Mouse (Mus musculus) embryonic facial prominence, embryonic 15.5 days (tissue): Measurements from ENCODE around the gene Ube2cbp. TPM values are rescaled to one million over a fixed set of nuclear protein-coding genes. Genes with fewer than 3 reads are reported as not detected.

ENCODE experiments used
- ATAC-seq: fragments of 200-750 bp; cut with Nextera tagmentation; 2 replicates; pipeline ENCODE4 v1.8.0; 2017; ENCODE audit warnings: low read depth, moderate TSS enrichment; ENCODE audit not compliant: insufficient number of reproducible peaks, low FRiP score, low TSS enrichment
- H3K27ac ChIP-seq: fragments of 300-500 bp; sonication (generic); replicated peaks from 2 replicates; pipeline ENCODE4 v1.5.1; 2015; ENCODE audit warnings: mild to moderate bottlenecking, inconsistent platforms
- H3K27me3 ChIP-seq: fragments of 300-500 bp; sonication (generic); 2 replicates; pipeline ENCODE4 v1.6.1; 2015; ENCODE audit warnings: inconsistent platforms
- H3K36me3 ChIP-seq: fragments of 300-500 bp; sonication (generic); 2 replicates; pipeline ENCODE4 v1.6.1; 2015; ENCODE audit warnings: mild to moderate bottlenecking, inconsistent platforms
- H3K4me1 ChIP-seq: fragments of 300-500 bp; sonication (generic); 2 replicates; pipeline ENCODE4 v1.6.1; 2015; ENCODE audit warnings: inconsistent platforms
- H3K4me2 ChIP-seq: fragments of 300-500 bp; sonication (generic); replicated peaks from 2 replicates; pipeline ENCODE4 v1.6.1; 2015; ENCODE audit warnings: mild to moderate bottlenecking, inconsistent platforms
- H3K4me3 ChIP-seq: fragments of 300-500 bp; sonication (generic); replicated peaks from 2 replicates; pipeline ENCODE4 v1.5.1; 2015; ENCODE audit warnings: mild to moderate bottlenecking, inconsistent platforms
- H3K9ac ChIP-seq: fragments of 300-500 bp; sonication (generic); 2 replicates; pipeline ENCODE4 v1.6.1; 2015; ENCODE audit warnings: inconsistent platforms
- H3K9me3 ChIP-seq: fragments of 300-500 bp; sonication (generic); replicated peaks from 2 replicates; pipeline ENCODE4 v1.6.1; 2016; ENCODE audit warnings: inconsistent platforms
- WGBS: fragments of 180-500 bp; shearing (Covaris S2); methylation state at CpG from one replicate; pipeline ENCODE4 v1.1.7; 2015; 5-methylcytosine and 5-hydroxymethylcytosine counted together
- polyA plus RNA-seq: library from polyadenylated mRNA; unstranded; fragments of >200 nt; fragmentation: Nextera tagmentation; extraction: Ambion mirVana; gene quantifications from 2 replicates; pipeline ENCODE4 v1.2.1, GENCODE M21; 2015

Gene Ube2cbp
- polyA plus RNA-seq, 1 experiment from 2014 or later: 5.5 TPM

DNA sequence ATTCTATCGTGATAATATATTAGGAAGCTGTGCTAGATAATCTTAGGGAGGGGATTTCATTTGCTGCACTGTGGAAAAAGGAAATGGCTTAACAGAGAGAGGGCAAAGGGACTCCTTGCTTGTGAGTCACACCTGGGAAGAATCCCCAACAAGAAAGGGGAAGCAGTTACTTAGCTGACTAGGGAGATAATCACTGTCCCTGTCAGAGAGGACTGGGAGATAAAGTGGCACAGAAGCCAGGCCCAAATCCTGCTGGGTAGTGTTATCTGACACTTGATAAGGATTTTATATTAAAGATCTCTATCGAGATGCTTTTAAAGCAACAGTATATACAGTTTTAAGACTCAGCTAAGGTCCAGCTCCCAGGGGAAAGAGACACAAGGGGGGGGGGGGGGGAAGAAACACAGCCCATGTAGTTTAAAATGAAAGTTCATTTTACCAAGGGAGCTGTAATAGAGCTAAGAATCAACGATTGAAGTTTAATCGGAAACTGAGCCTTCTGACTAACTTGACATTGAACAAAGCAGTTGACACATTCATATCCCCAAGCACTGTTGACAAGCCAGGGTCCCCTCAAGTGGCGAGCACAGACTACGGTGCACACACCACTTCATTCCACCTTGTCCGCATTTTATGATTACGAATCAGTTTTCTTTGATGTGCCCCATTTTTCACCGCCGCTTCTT lies 184.1 kb downstream of the Ube2cbp start:
- Histone ChIP-seq H3K27ac (no peak overlapping the region), H3K27me3 (no peaks in the 10 kb centered on the region), H3K36me3 (no peaks in the 10 kb centered on the region), H3K9ac (no peak overlapping the region), H3K9me3 (0 out of 2 replicates have a peak, but pooled peaks cover 3% of the 10 kb centered on the region), H3K4me3 (no peak overlapping the region), H3K4me1 (no peaks in the 10 kb centered on the region), H3K4me2 (no peak overlapping the region)
- no peak for ATAC-seq
- WGBS: 83% methylated on average over 10 of the region's 10 CpGs

DNA sequence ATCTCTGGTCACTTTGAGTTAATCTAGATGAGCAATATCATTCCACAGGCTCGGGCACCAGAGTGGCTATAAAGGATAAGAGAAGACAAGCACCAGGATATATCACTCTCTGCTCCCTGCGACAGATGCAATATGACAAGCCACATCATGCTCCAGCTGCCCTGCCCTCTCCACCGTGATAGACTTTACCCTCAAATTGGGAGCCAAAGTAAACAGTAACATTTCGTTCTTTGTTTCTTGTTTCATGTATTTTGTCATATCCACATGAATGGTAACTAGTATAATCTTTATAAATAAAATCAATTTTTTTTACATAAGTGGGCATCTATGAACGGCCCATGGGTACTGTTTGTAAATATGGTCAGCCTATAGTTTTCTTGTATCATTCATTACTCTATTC lies 195.2 kb downstream of the Ube2cbp start:
- Histone ChIP-seq H3K9ac (no peak overlapping the region), H3K27ac (no peak overlapping the region), H3K36me3 (no peaks in the 10 kb centered on the region), H3K27me3 (no peaks in the 10 kb centered on the region), H3K4me1 (no peaks in the 10 kb centered on the region), H3K4me3 (no peak overlapping the region), H3K9me3 (no peaks in the 10 kb centered on the region), H3K4me2 (no peak overlapping the region)
- WGBS: 78% methylated on average over 5 of the region's 5 CpGs
- no peak for ATAC-seq

DNA sequence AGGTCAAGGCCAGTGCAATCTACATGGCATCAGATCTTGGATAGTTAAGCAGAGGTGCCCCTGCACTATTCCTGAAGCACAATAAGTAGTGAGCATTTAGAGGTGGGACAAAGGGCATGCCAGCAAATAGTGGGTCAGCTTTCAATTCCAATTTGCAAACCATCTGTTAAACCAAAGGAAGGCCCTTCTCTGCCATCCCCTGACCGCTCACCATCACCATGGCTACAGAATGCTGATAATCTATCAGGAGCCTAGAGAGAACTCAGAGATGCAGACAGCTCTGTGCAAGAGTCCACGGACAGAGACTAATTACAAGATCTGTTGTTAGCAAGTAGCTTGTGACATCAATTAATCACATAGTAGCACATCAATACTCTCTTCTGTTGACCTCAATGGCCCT lies 198.1 kb downstream of the Ube2cbp start:
- no peak overlapping the region for H3K27ac ChIP-seq
- no peak overlapping the region for H3K4me2 ChIP-seq
- H3K4me1 ChIP-seq: no peaks in the 10 kb centered on the region
- 62% methylated on average over 2 of the region's 2 CpGs for WGBS
- H3K9ac ChIP-seq: no peak overlapping the region
- no peak for ATAC-seq
- no peaks in the 10 kb centered on the region for H3K27me3 ChIP-seq
- H3K36me3 ChIP-seq: no peaks in the 10 kb centered on the region
- H3K4me3 ChIP-seq: no peak overlapping the region
- no peaks in the 10 kb centered on the region for H3K9me3 ChIP-seq

Other genes with a start within 250 kb of the Ube2cbp start
- 16.4 and 16.8 TPM in 2 replicates for gene Dop1a, start 2.2 kb upstream of the Ube2cbp start, polyA plus RNA-seq
- 34.6 and 35.5 TPM in 2 replicates for gene Pgm3, start 106.9 kb upstream of the Ube2cbp start, polyA plus RNA-seq
- 3.1 and 5.0 TPM in 2 replicates for gene Rwdd2a, start 107.0 kb upstream of the Ube2cbp start, polyA plus RNA-seq
- 27.7 and 29.7 TPM in 2 replicates for gene Me1, start 231.0 kb upstream of the Ube2cbp start, polyA plus RNA-seq